Mouse (Mus musculus) testis, postnatal 10 days (tissue): ENCODE data around the gene Synm.
A peak's percentile ranks its signal among the peaks of the same experiment; 100 is the strongest.

ENCODE experiments used
- DNase-seq: peaks from one replicate; pipeline ENCODE4 v3.0.0; 2021; ENCODE audit warnings: low spot score

Gene Synm

DNA sequence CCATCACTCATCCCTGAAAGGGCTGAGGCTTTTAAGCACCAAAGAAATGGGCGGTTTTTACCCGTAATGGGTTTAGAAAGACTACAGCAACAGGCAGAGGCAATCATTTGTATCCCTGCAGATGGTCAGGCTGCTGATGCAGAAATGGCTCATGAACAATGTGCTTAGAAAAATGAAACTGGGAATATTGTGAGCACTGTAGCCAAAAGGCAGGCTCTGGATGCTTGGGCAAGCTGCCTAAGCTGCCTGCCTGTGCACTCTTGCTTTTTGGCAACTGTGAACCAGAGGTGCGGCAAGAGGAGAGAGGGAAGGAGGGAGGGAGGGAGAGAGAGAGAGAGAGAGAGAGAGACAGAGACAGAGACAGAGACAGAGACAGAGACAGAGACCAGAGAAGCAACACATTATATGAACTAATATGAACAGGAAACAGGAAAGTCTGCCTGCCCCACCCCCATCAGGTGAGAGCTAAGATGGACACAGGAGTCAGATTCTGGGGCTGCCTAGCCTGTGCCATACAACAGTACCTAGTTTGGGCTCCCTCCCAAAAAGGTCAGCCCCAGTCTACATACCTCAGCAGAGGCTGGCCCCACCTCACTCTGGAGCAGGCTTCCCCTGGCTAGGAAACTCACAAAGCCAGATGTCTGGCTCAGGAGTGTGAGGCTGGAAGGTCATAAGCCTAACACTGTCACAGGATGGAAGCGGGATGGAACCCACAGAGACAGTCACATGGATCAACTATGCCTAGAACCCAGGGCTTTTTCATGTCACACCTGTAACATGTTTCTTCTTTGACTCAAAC lies 9.9 kb downstream of the Synm start:
- no peak for DNase-seq

- no peak for DNase-seq
Measured at GRCm38 (mm10) chr7:67747731-67748305, 11.7 kb downstream of the Synm start.

GRCm38 (mm10) chr7:67741706-67742105 lies 17.8 kb downstream of the Synm start:
- DNase-seq, result peak; percentile 56

DNA sequence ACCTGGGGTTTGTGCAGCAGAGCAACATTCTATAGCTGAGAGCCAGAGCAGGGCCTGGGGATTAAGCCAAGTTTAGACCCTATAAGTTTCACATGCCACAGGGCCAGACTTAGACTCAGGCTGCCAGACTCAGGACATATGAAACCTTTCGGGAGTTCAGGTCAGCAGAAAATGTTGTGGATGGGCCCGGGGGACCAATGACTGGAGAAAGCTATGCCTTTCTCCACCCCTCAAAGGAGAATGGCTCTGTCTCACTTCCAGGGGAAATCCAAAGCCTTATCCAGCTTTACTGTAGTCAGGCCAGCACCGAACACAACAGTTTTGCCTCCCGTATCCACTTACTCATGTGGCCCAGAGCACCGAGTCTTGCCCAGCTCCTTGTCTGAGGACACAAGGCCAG lies 18.7 kb downstream of the Synm start:
- no peak for DNase-seq

DNA sequence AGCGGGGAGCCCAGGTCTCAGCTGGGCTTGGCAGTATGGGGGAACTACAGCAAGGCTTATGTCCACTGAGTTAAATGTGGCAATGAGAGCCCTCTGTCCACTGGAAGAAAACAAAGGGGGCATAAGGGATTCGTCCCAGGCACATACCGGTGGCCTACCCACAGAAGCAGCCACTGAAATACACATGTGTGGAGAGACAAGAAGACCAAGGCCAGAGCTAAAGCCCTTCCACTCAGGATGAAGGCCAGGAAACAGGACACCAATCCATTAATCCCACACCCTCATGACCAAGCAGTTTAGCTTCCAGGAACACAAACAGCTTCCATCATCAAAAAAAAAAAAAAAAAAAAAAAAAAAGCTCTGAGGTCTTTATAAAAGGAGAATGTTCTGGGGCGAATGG lies 19.2 kb downstream of the Synm start:
- DNase-seq, result no peak

- DNase-seq, result no peak
Measured at GRCm38 (mm10) chr7:67732276-67732675, 27.3 kb downstream of the Synm start.

DNA sequence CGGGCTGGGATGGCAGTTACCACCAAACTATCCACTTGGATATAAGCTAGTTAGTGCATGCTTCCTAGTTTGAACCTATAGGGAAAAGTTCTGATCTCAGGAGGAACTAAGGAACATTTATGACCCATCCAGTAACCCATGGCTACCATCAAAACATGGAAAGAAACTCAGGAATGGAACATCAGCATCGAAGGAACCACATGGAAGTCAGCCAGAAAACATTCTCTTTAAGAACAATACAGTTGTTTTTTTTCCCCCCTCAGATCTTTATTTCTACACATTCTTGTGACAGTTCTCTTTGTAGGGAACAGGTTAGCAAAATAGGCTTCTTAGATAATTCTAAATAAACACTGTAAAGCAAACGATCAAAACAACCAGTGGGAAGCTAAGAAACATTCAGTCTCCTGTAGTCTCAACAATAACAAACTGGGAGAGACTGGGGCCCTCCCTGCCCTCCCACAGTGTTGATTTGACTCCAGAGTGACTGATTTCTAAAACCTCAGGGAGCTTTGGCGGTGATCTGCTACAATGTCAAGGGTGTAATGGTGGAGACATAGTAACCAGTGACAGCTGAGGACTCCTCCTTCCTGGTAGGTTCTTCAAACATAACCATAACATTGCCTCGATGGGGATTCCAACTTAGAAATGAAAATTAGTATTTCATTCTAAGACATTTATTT lies 29.0 kb downstream of the Synm start:
- no peak for DNase-seq

DNA sequence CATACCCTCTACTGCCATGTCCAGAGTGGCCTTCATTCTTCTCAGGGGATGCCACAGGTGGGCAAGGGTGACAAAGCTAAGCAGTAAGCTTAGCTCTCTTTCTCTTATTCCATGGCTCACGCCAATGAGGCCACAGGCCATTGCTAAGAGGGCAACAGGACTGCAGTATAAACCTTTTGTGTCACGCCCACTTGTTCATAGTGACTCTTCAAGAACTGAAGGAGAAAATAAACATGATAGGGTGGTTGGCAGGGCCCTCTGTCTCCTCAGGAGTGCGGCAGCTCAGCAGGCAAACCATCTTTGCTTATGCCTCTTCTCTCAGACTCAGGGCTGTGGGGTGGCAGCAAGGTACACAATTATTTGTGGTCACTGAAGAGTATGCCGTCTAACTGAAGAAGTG lies 30.7 kb downstream of the Synm start:
- no peak for DNase-seq

GRCm38 (mm10) chr7:67728203-67728602 lies 31.3 kb downstream of the Synm start:
- DNase-seq, result no peak

GRCm38 (mm10) chr7:67725016-67725415 lies 34.5 kb downstream of the Synm start:
- DNase-seq, result no peak

DNA sequence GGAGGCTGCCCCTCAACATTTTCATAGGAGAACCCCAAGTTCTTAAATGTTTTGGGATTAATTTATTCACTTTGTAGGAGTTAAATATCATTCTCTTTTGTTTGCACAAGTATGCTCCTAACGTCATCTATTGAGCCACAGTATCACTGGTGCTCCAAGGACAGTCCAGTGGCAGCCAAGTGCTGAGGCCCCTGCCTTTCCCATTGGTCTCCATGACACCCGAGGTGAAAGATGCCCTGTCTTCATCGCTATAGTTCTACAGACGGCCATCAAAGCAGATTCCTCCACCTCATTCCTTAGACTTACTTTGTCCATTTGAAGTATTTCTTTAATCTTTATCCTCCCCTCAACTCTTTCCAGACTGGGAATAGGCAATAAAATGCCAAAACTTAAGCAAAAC lies 35.0 kb downstream of the Synm start:
- no peak for DNase-seq

DNA sequence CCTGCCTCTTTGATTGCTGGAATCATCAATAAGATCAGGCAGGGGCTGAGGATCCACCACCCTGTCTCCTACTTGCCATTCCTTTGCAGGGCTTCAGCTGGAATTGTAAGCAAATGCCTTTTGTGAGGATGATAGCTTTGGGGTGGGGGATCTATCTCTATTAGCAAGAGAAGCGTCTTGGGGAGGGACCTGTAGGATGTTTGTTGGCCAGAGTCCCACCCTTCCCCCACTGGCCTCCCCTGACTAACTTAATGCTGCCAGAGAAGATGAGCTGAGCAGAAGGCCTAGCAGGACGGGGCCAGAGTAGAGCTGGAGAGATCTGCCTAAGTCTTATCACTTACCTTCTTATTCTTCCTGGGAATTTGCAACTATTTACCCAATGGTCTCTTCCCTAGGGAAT lies 37.4 kb downstream of the Synm start:
- no peak for DNase-seq

DNA sequence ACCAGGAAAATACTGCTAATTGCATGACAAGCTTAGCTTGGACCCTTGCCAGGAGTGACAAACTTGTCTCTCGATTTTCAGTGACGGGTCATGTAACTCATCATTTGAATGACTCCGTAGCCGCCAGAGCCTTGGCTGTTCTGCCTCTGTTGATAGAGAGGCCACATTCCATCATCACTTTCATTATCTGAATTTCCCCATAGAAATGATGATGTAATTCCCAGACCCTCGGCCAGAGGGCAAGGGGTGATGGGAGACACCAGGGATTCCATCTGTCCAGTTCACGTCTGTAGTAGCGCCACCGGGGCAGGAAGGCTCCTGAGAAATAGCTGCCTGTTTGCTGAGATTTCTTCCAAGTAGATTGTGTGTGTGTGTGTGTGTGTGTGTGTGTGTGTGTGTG lies 40.7 kb downstream of the Synm start:
- no peak for DNase-seq

DNA sequence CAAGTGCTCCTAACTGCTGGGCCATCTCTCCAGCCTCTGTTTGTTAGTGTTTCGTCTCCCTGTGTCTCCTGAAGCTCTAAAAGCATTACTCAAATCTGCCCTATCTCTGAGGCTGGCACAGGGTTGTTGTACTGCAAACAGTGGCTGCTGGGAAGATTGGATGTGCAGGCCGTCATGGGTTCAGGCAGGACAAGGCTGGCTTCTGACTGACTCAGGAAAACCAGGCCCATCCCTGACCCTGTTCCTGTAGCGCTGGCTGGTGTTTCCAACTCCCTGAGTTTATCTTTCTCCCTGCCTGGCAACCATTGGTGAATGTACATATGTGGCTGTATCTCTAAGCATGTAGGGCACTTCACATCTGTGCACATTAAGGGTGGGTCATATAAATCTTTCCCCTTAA lies 42.0 kb downstream of the Synm start:
- no peak for DNase-seq

GRCm38 (mm10) chr7:67716925-67717324 lies 42.6 kb downstream of the Synm start:
- DNase-seq, result no peak

- DNase-seq, result no peak
Measured at GRCm38 (mm10) chr7:67716213-67716878, 43.2 kb downstream of the Synm start.

GRCm38 (mm10) chr7:67715176-67715575 lies 44.4 kb downstream of the Synm start:
- DNase-seq, result no peak

GRCm38 (mm10) chr7:67713820-67714510 lies 45.6 kb downstream of the Synm start:
- DNase-seq, result peak; percentile 88

- no peak for DNase-seq
Measured at GRCm38 (mm10) chr7:67710216-67710615, 49.3 kb downstream of the Synm start.

DNA sequence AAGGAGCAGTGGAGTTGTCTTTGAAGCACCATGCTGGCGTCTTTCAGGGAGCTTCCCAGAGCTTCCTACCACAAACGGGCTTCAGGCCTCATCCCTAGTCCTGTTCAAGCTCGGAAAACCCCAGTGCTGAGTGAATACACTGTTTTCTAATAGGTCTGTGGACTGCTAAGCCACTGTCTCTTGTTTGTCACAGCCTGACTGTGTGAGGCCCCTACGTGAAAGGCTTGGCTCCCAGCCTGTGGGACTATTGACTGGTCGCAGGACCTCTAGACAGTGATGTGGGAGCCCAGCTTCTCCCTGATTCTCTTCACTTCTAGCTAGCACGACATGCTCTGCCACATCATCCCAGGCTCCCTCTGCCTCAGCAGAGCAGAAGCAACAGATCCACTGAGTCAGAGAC lies 51.4 kb downstream of the Synm start:
- DNase-seq, result no peak

DNA sequence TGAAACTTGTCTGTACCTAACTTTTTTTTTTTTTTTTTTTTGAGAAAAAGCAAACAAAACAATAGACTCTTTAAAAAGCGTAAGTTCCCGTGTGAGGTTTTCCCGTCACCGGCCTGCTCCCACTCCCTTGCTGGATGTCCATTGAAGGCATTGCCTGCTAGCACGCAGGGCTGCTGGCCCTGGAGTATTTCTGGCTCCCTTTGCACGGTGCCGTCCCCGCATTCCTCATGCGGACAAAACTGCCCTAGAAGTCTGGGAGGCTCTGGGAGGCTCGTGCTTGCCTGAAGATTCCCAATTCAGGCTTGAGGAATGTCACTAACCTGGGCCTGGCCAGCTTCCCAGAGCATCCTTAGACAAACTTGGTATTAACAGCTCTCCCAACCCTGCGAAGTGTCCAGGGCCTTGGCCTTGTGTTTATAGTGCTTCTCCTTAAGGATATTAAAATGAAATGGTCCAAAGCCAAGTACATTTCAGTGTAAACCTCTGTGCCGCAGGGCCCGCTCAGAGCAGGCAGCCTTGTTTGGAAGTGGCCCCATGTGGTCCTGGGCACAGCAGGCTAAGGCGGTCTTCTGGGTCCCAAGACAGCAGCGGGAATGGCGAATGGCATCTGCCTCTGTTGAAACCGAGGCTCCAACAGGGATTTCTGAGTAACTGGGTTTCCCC lies 58.2 kb downstream of the Synm start:
- DNase-seq, result no peak

DNA sequence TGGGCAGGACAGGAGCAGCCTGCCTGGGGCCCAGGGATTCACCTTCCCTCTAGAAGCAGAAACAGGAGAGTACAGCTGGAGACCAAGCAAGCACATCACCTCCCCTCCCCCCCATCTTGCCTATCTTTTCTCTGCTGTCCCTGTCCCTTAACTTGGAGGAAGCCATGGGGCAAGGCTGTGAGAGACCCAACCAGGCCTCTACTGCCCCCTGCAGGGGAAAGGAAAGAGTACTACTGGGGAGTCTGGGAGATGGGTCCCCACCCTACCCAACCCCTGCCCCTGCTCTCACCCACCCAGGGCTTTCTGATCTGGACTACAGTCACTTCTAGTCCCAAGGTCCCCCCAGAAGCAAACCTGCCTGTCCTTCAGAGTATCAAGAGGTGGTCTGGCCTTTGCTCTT lies 58.7 kb downstream of the Synm start:
- DNase-seq, result peak; percentile 74
